Mouse (Mus musculus) lung, adult 2 months (tissue): ENCODE results near the gene Pam16. TPM values are rescaled to one million over a fixed set of nuclear protein-coding genes. Genes with fewer than 3 reads are reported as not detected.

Source experiments
- DNase-seq: peaks from one replicate; pipeline ENCODE4 v3.0.0; 2022
- H3K4me1 ChIP-seq: fragments of 200-500 bp; 2 replicates; pipeline ENCODE4 v1.6.1; 2011; ENCODE audit warnings: low read length; ENCODE audit not compliant: control insufficient read depth, insufficient read depth
- H3K4me3 ChIP-seq: fragments of 200-500 bp; replicated peaks from 2 replicates; pipeline ENCODE3; 2011; ENCODE audit warnings: low read depth, mild to moderate bottlenecking, control low read depth, low read length; ENCODE audit errors: extremely low read depth
- CTCF ChIP-seq: fragments of 200-500 bp; IDR thresholded peaks from 2 replicates; pipeline ENCODE4 v1.5.1; 2011; ENCODE audit warnings: mild to moderate bottlenecking, low read length, control low read depth; ENCODE audit not compliant: insufficient read depth
- POLR2A ChIP-seq: fragments of 200-500 bp; IDR thresholded peaks from 2 replicates; pipeline ENCODE4 v1.6.1; 2011; ENCODE audit warnings: low read depth, mild to moderate bottlenecking, control low read depth, low read length, borderline replicate concordance; ENCODE audit errors: extremely low read depth
- WGBS: fragments of 180-500 bp; shearing (Covaris S2); methylation state at CpG from one replicate; pipeline ENCODE4 v1.1.7; 2018; 5-methylcytosine and 5-hydroxymethylcytosine counted together
- polyA plus RNA-seq: library from polyadenylated mRNA; depleted of rRNA; stranded (reverse); fragments of >200 nt; gene quantifications from 2 replicates; pipeline ENCODE4 v1.2.3, GENCODE M21; 2012

The Pam16 gene
- polyA plus RNA-seq, 1 experiment = 12.3 TPM

DNA sequence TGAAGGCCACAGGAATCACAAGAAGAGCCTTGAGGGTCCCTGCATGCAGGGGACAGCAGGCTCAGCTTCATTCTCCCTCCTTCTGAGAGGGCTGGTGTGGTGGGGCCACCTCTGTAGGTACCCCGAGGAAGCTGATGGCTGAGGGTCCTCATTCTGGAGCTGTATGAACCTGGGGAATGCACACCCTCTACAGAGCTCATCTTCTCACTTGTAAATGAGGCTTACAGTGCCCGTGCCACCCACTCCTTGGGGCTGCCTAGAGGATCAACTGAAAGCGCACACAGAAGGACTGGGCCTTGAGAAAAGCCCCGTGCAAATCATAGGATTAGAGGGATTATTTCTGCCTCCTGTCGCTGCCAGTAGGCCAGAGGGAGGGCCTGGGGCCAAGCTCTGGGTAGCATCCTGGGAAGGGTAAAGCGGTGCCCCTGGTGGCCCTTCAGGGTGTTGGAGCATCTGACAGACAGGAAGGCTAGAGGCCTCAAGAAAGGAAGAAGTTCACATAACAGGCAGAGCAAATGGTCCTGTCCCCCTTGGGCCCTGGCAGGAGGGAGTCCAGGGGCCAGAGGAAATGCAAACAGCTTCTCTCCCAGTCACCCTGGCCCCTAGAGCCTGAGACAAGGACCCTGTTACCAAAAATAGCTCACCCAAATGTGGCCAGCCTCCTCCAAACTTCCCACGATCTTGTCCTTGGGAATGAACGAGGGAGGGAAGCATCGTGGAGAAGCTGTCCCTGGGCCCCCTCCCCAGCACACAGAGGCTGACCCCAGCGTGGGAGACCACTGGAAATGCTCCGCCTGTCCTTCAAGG lies 31.2 kb upstream of the Pam16 start:
- Histone ChIP-seq H3K4me1 (peaks cover 3% of the 10 kb centered on the region; the same call in 1 of the 2 replicates), H3K4me3 (no peak overlapping the region)
- WGBS = 47% methylated on average over 11 of the region's 11 CpGs
- no peak for DNase-seq
- TF ChIP-seq POLR2A = no peak
- TF ChIP-seq CTCF = no peak

DNA sequence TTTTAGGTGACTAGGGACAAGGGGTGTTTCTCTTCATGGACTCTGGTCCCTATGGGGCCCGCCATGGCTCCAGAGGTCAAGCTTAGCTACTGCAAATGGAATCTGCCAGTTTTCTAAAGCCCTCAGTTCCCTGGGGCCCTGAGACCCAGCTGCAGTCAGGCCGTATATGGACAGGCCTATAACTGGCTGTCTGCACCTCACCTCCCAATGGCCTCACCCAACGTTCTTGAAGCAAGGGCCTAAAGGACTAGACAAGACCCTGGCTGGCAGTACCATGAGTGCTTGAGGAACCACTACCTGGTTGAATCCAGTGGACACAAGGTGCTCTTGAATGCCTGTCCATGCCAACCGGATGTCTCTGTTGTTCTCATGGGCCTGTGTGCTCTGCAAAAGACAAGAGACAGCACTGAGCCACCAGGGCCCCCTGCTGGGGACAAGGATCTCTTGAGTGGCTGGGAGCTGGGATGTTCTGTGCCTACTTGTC lies 30.5 kb upstream of the Pam16 start:
- 61% methylated on average over 4 of the region's 4 CpGs for WGBS
- Histone ChIP-seq H3K4me3 (no peak overlapping the region), H3K4me1 (peaks cover 4% of the 10 kb centered on the region; the same call in 1 of the 2 replicates)
- DNase-seq = peak; percentile 37
- TF ChIP-seq POLR2A (no peak), CTCF (peak; percentile 53)

- Histone ChIP-seq H3K4me3 (no peak overlapping the region), H3K4me1 (peaks cover 4% of the 10 kb centered on the region; the same call in 1 of the 2 replicates)
- TF ChIP-seq POLR2A = no peak
- TF ChIP-seq CTCF = peak; percentile 15; the same call in 1 of the 2 replicates
- 78% methylated on average over 10 of the region's 10 CpGs for WGBS
- DNase-seq = no peak
These were observed 29.9 kb upstream of the Pam16 start for GRCm38 (mm10) chr16:4654706-4655105.

DNA sequence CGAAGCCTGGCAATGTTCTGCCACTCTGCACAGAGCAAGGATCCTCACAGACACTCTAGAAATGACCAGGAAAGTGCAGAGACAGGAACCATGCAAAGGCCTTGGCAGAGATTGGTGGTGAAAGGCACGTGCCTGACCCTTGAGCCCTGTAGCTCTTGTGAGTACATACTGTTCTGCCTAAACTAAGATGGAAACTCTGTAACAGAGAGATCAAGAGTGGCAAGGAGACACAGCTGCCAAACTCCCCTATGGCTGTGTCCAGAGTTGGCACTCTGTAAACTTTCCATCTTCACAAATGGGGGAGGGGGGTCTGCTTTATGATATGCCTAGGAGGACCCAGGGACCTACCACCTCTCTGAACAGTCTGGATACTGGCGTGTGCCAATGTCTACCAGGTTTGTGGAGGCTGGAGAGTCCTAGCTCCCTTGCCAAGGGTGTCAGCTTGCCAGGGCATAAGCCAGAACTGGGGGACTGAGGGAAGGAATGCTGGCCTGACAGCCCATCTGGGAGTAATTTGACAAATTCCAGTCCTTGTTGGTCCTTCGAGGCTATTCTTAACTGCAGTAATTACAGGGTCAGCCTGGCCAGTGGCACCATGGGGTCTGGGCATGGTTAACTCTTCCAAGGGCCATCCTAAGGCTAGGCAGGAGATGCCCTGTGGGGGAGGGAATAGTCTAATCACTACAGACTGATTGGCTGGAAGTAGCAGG lies 28.1 kb upstream of the Pam16 start:
- peaks cover 4% of the 10 kb centered on the region for H3K4me1 ChIP-seq
- no peak for DNase-seq
- H3K4me3 ChIP-seq = no peak overlapping the region
- 56% methylated on average over 4 of the region's 4 CpGs for WGBS
- TF ChIP-seq POLR2A = no peak

- WGBS = 72% methylated on average over 7 of the region's 7 CpGs
- no peak for DNase-seq
- no peak overlapping the region for H3K4me3 ChIP-seq
- TF ChIP-seq CTCF (no peak), POLR2A (no peak)
- H3K4me1 ChIP-seq = peaks cover 12% of the 10 kb centered on the region
These were observed 26.8 kb upstream of the Pam16 start for GRCm38 (mm10) chr16:4651624-4652023.

GRCm38 (mm10) chr16:4651081-4651480 lies 26.3 kb upstream of the Pam16 start:
- Histone ChIP-seq H3K4me1 (peaks cover 12% of the 10 kb centered on the region), H3K4me3 (no peak overlapping the region)
- WGBS = 56% methylated on average over 1 of the region's 1 CpGs
- TF ChIP-seq CTCF (no peak), POLR2A (no peak)
- no peak for DNase-seq

DNA sequence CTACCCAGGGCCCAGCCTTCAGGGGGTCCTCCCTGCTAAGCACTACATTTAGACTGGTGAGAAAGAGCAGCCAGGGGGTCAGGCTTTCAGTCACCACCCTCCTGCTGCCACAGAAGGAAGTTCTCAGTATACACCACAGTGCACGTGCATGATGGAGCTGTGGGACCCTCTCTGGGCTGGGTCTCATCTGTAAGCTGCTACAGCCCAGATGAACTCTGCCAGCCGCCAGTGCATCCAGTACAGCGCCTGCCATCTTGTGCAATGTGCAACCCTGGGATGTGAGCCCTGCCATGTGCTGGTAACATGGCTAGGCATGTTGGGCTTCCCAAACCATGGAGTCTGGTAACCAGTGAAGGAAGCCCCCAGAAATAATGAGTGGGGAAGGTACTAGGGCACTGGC lies 25.4 kb upstream of the Pam16 start:
- Histone ChIP-seq H3K4me3 (no peak overlapping the region), H3K4me1 (peaks cover 12% of the 10 kb centered on the region)
- DNase-seq = no peak
- TF ChIP-seq CTCF = no peak
- TF ChIP-seq POLR2A = no peak
- WGBS = 88% methylated on average over 3 of the region's 3 CpGs

DNA sequence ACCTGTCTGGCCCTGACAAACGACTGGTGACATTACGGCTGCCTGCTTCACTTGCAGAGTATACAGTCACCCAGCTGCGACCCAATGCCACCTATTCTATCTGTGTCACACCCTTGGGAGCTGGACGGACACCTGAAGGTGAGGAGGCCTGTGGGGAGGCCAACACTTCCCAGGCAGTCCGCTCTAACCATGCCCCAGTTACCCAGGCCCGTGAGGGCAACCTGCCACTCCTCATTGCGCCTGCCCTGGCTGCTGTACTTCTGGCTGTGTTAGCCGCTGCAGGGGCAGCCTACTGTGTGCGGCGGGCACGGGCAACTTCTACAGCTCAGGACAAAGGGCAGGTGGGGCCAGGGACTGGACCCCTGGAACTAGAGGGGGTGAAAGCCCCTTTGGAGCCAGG lies 24.9 kb upstream of the Pam16 start:
- H3K4me3 ChIP-seq = no peak overlapping the region
- TF ChIP-seq CTCF (no peak), POLR2A (no peak)
- WGBS = 83% methylated on average over 11 of the region's 11 CpGs
- no peak for DNase-seq
- H3K4me1 ChIP-seq = peaks cover 13% of the 10 kb centered on the region

GRCm38 (mm10) chr16:4649211-4649610 lies 24.4 kb upstream of the Pam16 start:
- WGBS = 81% methylated on average over 5 of the region's 5 CpGs
- no peak for DNase-seq
- Histone ChIP-seq H3K4me1 (peaks cover 17% of the 10 kb centered on the region), H3K4me3 (no peak overlapping the region)
- TF ChIP-seq CTCF (no peak), POLR2A (no peak)

- 88% methylated on average over 28 of the region's 28 CpGs for WGBS
- H3K4me1 ChIP-seq = peaks cover 22% of the 10 kb centered on the region
- no peak for TF ChIP-seq CTCF
- no peak for TF ChIP-seq POLR2A
- no peak for DNase-seq
- no peak overlapping the region for H3K4me3 ChIP-seq
These were observed 23.7 kb upstream of the Pam16 start for GRCm38 (mm10) chr16:4648416-4649023.
